Mouse (Mus musculus): Measurements from ENCODE around the gene Yif1b.

- TF ChIP-seq POLR2A (IDR thresholded peaks at IDR 0.05; ENCODE audit: low read depth, low read length) (no peak), CTCF (IDR thresholded peaks at IDR 0.05; ENCODE audit: extremely low read depth, insufficient read length, insufficient replicate concordance, low read depth, low read length) (no peak)
These were observed 13.3 kb upstream of the Yif1b start for GRCm38 (mm10) chr7:29224756-29225394.

Measured in small intestine, adult 2 months (tissue).